In the genomic region with DNA sequence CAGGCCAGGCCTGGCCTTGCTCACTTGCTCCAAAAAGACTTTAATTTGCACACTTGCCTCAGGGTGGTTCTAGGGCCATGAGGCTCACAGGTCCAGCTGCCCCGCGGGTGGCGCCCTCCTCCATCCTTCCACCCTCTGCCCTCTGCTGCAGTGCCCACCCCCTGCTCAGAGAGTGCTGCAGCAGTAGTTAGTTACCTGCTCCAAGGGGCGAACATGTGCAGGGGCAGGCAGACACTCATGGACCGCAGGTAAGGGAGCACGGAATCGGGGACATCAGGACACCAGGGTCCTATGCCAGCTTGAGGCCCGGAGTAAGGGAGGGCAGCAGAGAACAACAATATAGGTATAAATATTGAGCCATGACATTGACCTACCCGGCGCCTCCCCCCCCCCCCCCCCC, we compare ENCODE assay signal across 10 mouse cellular contexts. TPM values are rescaled to one million over a fixed set of nuclear protein-coding genes. Genes with fewer than 3 reads are reported as not detected.
"Had no signal": no experiment of that assay in that cellular context is flagged by ENCODE, and none has a peak within 500 bp of the region (broad histone marks: within the 10 kb centered on the region; RNA-seq: fewer than 3 reads in every experiment).

No protein-coding gene starts in this region.

RNA-seq across cellular contexts. Expression of a gene that starts 11.7 kb away (rescaled TPM):
- total RNA-seq: neutrophil, adult 5-6 weeks had no signal
- polyA plus RNA-seq: neural tube, embryonic 12.5 days; neural tube, embryonic 13.5 days; neural tube, embryonic 14.5 days; small intestine, adult 2 months; spleen, adult 2 months; stomach, embryonic 15.5 days; stomach, embryonic 16.5 days; thymus, adult 2 months; urinary bladder, adult 2 months had no signal
